Mouse (Mus musculus): ENCODE measurements around the gene Fgfr2.

Fgfr2 gene

GRCm38 (mm10) chr7:130713319-130713718, 2409.8 kb downstream of the Fgfr2 start:
- peaks cover 97% of the 10 kb centered on the region for H3K4me1 ChIP-seq (replicated peaks; ENCODE audit: low read depth, low read length)
- H3K4me3 ChIP-seq (replicated peaks; ENCODE audit: low read length) = no peak overlapping the region
- TF ChIP-seq NANOG (IDR thresholded peaks at IDR 0.05; ENCODE audit: borderline replicate concordance, low read length) (no peak), CTCF (conservative IDR thresholded peaks at IDR 0.05; ENCODE audit: low read length) (no peak), POU5F1 (IDR thresholded peaks at IDR 0.05; ENCODE audit: borderline replicate concordance, low read length) (no peak)
- H3K27me3 ChIP-seq (ENCODE audit: insufficient read depth, low read length) = no peaks in the 10 kb centered on the region
- H3K36me3 ChIP-seq (ENCODE audit: insufficient read depth, low read length) = peaks cover 36% of the 10 kb centered on the region
- no peaks in the 10 kb centered on the region for H3K9me3 ChIP-seq (ENCODE audit: low read length)

GRCm38 (mm10) chr7:130711851-130712250, 2411.3 kb downstream of the Fgfr2 start:
- H3K27me3 ChIP-seq (ENCODE audit: insufficient read depth, low read length) = no peaks in the 10 kb centered on the region
- peaks cover 23% of the 10 kb centered on the region for H3K36me3 ChIP-seq (ENCODE audit: insufficient read depth, low read length)
- peaks cover 88% of the 10 kb centered on the region for H3K4me1 ChIP-seq (replicated peaks; ENCODE audit: low read depth, low read length)
- TF ChIP-seq POU5F1 (IDR thresholded peaks at IDR 0.05; ENCODE audit: borderline replicate concordance, low read length) (no peak), NANOG (IDR thresholded peaks at IDR 0.05; ENCODE audit: borderline replicate concordance, low read length) (peak; percentile 31; the same call in 1 of the 2 replicates)
- no peaks in the 10 kb centered on the region for H3K9me3 ChIP-seq (ENCODE audit: low read length)
- H3K4me3 ChIP-seq (replicated peaks; ENCODE audit: low read length) = no peak overlapping the region

GRCm38 (mm10) chr7:130709372-130710274, 2413.5 kb downstream of the Fgfr2 start:
- H3K36me3 ChIP-seq (ENCODE audit: insufficient read depth, low read length) = peaks cover 11% of the 10 kb centered on the region
- H3K9me3 ChIP-seq (ENCODE audit: low read length) = no peaks in the 10 kb centered on the region
- peaks cover 70% of the 10 kb centered on the region for H3K4me1 ChIP-seq (replicated peaks; ENCODE audit: low read depth, low read length)
- TF ChIP-seq NANOG (IDR thresholded peaks at IDR 0.05; ENCODE audit: borderline replicate concordance, low read length) (no peak), POU5F1 (IDR thresholded peaks at IDR 0.05; ENCODE audit: borderline replicate concordance, low read length) (no peak), CTCF (conservative IDR thresholded peaks at IDR 0.05; ENCODE audit: low read length) (no peak)
- H3K4me3 ChIP-seq (replicated peaks; ENCODE audit: low read length) = no peak overlapping the region
- no peaks in the 10 kb centered on the region for H3K27me3 ChIP-seq (ENCODE audit: insufficient read depth, low read length)

- Histone ChIP-seq H3K4me3 (replicated peaks; ENCODE audit: low read length) (no peak overlapping the region), H3K4me1 (replicated peaks; ENCODE audit: low read depth, low read length) (peaks cover 63% of the 10 kb centered on the region), H3K36me3 (ENCODE audit: insufficient read depth, low read length) (peaks cover 17% of the 10 kb centered on the region), H3K9me3 (ENCODE audit: low read length) (no peaks in the 10 kb centered on the region), H3K27me3 (ENCODE audit: insufficient read depth, low read length) (no peaks in the 10 kb centered on the region)
- no peak for TF ChIP-seq POU5F1 (IDR thresholded peaks at IDR 0.05; ENCODE audit: borderline replicate concordance, low read length)
- TF ChIP-seq CTCF (conservative IDR thresholded peaks at IDR 0.05; ENCODE audit: low read length) = no peak
- TF ChIP-seq NANOG (IDR thresholded peaks at IDR 0.05; ENCODE audit: borderline replicate concordance, low read length) = no peak
Measured at GRCm38 (mm10) chr7:130708940-130709339, 2414.2 kb downstream of the Fgfr2 start.

- Histone ChIP-seq H3K9me3 (ENCODE audit: low read length) (no peaks in the 10 kb centered on the region), H3K36me3 (ENCODE audit: insufficient read depth, low read length) (peaks cover 45% of the 10 kb centered on the region), H3K4me3 (replicated peaks; ENCODE audit: low read length) (no peak overlapping the region), H3K27me3 (ENCODE audit: insufficient read depth, low read length) (no peaks in the 10 kb centered on the region), H3K4me1 (replicated peaks; ENCODE audit: low read depth, low read length) (peaks cover 52% of the 10 kb centered on the region)
- TF ChIP-seq NANOG (IDR thresholded peaks at IDR 0.05; ENCODE audit: borderline replicate concordance, low read length) = no peak
- TF ChIP-seq POU5F1 (IDR thresholded peaks at IDR 0.05; ENCODE audit: borderline replicate concordance, low read length) = no peak
- no peak for TF ChIP-seq CTCF (conservative IDR thresholded peaks at IDR 0.05; ENCODE audit: low read length)
Measured at GRCm38 (mm10) chr7:130705230-130705629, 2417.9 kb downstream of the Fgfr2 start.

GRCm38 (mm10) chr7:130701336-130701735, 2421.8 kb downstream of the Fgfr2 start:
- Histone ChIP-seq H3K36me3 (ENCODE audit: insufficient read depth, low read length) (peaks cover 74% of the 10 kb centered on the region), H3K27me3 (ENCODE audit: insufficient read depth, low read length) (no peaks in the 10 kb centered on the region), H3K9me3 (ENCODE audit: low read length) (no peaks in the 10 kb centered on the region), H3K4me1 (replicated peaks; ENCODE audit: low read depth, low read length) (peaks cover 37% of the 10 kb centered on the region), H3K4me3 (replicated peaks; ENCODE audit: low read length) (no peak overlapping the region)
- TF ChIP-seq CTCF (conservative IDR thresholded peaks at IDR 0.05; ENCODE audit: low read length) (no peak), POU5F1 (IDR thresholded peaks at IDR 0.05; ENCODE audit: borderline replicate concordance, low read length) (no peak), NANOG (IDR thresholded peaks at IDR 0.05; ENCODE audit: borderline replicate concordance, low read length) (no peak)

GRCm38 (mm10) chr7:130698480-130698879, 2424.7 kb downstream of the Fgfr2 start:
- no peaks in the 10 kb centered on the region for H3K27me3 ChIP-seq (ENCODE audit: insufficient read depth, low read length)
- H3K9me3 ChIP-seq (ENCODE audit: low read length) = no peaks in the 10 kb centered on the region
- H3K36me3 ChIP-seq (ENCODE audit: insufficient read depth, low read length) = peaks cover 76% of the 10 kb centered on the region
- H3K4me3 ChIP-seq (replicated peaks; ENCODE audit: low read length) = no peak overlapping the region
- TF ChIP-seq CTCF (conservative IDR thresholded peaks at IDR 0.05; ENCODE audit: low read length) = no peak
- no peak for TF ChIP-seq POU5F1 (IDR thresholded peaks at IDR 0.05; ENCODE audit: borderline replicate concordance, low read length)
- no peak for TF ChIP-seq NANOG (IDR thresholded peaks at IDR 0.05; ENCODE audit: borderline replicate concordance, low read length)
- H3K4me1 ChIP-seq (replicated peaks; ENCODE audit: low read depth, low read length) = peaks cover 65% of the 10 kb centered on the region

- Histone ChIP-seq H3K36me3 (ENCODE audit: insufficient read depth, low read length) (peaks cover 58% of the 10 kb centered on the region), H3K4me3 (replicated peaks; ENCODE audit: low read length) (no peak overlapping the region), H3K9me3 (ENCODE audit: low read length) (no peaks in the 10 kb centered on the region), H3K27me3 (ENCODE audit: insufficient read depth, low read length) (no peaks in the 10 kb centered on the region), H3K4me1 (replicated peaks; ENCODE audit: low read depth, low read length) (peaks cover 64% of the 10 kb centered on the region)
- TF ChIP-seq CTCF (conservative IDR thresholded peaks at IDR 0.05; ENCODE audit: low read length) (no peak), POU5F1 (IDR thresholded peaks at IDR 0.05; ENCODE audit: borderline replicate concordance, low read length) (no peak), NANOG (IDR thresholded peaks at IDR 0.05; ENCODE audit: borderline replicate concordance, low read length) (no peak)
Measured at GRCm38 (mm10) chr7:130696347-130697234, 2426.6 kb downstream of the Fgfr2 start.

Measured in E14TG2a.4 (cell line).